Mouse (Mus musculus) regulatory T cell (primary cell): Measurements from ENCODE around the gene Yif1b.

Source experiments
- in situ Hi-C: fragments of 300-600 bp; cut with MboI, MseI; formaldehyde crosslinking; loops from one replicate; pipeline ENCODE4 v1.15.1; 2025; ENCODE audit warnings: high pct_unique_total_duplicates

Yif1b gene

DNA sequence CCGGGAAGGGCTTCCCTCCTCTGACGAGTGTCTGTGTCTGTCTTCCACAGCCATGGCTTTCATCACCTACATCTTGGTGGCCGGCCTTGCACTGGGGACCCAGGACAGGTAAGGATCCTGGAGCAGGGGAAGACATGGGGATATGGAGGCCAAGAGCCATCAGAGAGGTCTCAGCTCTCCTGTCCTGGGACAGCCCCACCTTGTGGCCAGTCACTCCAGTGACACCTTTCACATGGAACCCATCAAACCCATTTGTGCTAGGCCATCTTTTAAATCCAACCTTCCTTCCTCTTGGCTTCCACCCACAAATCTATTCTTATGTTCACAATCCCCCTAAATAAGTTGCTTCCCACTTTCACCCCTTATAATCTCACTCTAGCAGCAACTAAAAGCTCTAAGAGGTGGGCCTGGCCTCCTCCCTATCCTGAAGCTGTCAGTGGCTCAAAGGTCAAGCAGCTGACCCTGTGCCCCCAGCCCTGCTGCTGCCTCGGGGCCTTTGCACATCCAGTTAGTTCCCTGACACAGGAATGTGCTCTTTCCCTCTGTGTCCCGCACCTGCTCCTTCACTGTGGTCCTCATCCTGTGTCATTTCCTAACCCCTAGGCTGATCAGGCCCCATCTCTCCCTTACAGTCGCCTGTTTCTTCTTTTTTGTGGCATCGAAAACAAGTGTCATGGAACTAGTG lies 6.7 kb downstream of the Yif1b start:
- in situ Hi-C loops, result loop anchor here (5.0 kb wide), 1 partner anchor 47 kb away; no protein-coding TSS in a partner anchor

DNA sequence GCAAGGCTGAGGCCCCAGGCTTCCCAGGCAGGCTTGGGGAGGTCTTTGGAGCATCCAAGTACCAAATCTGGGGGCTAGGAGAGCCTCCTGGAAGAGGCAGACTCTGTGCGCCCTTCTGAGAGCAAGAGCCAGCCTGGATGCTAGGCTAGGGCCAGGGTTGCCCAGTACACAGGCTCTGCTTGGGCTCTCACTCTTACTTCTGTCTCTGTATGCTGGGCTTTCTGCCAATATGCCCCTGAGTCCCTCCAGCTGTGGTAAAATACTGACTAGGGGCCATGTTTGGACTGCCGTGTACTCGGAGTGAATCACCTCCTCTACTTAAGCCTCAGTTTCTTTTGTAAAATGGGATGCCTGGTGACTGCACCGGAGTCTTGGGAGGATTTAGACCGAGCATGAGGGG lies 7.9 kb downstream of the Yif1b start:
- in situ Hi-C loops, result no loop called here

DNA sequence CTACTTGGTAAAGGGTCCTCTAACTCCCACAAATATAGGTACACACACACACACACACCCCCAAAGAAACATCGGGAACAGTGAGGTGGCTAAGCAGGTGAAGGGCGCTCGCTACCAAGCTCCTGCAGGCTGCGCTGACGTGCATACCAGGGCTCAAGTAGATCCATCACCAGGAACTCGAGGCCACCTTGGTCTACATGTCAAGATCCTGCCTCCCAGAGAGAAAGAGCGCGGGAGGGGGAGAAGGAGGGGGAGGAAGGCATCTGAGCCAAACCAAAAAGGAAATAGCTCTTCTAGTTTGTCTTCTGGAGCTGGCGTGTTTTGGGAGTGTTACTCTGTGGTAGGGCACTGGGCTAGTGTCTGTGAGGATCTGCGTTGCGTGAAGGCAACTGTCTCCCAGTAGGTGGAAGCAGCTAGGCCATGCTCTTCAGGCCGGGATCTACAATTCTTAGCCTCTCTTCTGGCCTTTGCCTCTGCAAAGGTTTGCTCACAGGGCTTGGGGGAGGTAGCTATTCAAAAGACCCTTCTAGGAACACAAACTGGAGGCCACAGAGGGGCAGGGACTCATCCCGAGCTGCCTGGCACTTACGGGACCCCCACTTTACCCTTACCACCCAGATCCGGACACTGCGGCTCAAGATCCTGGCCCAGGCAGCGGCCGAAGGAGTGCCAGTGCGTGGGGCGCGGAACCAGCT lies 8.6 kb downstream of the Yif1b start:
- in situ Hi-C loops, result no loop called here

DNA sequence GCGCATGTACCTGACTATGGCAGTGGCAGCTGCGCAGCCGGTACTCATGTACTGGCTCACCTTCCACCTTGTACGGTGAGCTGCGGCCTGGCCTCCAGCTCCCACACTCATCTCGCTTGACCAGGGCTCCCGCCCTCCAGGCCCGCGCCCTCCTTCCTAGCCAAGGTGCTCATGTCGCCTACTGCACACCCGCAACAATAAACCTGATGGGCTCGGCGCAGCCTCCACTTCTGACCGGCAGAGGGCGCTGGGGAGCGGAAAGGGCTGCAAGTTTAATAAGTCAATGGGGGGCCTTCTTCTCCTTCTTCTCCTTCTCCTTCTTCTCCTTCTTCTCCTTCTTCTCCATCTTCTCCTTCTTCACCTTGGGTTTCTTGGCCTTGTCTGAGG lies 9.2 kb downstream of the Yif1b start:
- in situ Hi-C loops, result no loop called here

DNA sequence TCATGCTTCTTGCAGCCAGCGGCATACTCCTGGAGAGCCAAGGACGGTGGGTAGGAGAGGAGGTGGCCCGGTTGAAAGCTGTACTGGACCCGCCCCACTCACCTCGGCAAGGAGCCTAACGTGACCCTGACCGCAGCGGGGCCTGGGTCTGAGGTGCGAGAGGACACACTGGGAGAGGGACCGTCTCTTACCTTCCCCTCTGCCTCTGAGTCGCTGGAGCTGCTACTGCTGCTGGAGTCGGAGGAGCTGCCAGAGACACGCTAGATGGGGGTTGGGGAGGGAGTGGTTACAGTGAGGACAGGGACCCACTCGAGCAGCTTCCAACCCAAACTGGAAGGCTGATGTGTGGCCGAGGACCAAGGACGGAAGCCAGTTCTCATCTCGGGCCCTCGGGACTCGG lies 9.6 kb downstream of the Yif1b start:
- in situ Hi-C loops, result no loop called here

DNA sequence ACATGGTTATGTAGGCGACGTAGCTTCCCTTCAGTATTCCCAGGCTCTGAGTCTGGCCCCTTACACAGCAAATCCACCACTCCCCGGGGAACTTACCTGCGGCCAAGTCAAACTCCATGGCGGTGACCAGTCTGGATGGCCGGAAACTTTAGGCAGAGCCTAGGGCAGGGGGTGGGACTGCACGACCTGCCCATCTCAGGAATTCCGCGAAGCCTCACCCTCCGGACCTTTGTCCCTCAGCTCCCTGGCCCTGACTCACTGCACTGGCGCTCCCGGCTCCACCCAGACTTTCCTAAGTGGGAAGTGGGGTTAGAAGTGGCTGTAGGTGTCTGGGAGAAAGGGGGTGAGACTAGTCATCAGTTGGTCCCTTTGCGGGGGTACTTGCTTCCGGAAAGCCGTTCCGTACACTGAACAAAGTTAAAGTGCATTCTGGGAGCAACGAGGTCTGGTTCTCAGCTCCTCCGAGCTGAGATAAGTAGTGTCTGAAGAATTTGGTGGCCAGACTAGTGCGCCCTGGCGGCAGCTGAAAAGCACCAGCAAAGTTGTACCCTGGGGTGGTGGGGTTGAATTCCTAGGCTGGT lies 10.2 kb downstream of the Yif1b start, which contains the start of gene 2200002D01Rik:
TSS of gene 2200002D01Rik (minus strand) at position 206 of the 581 bp plus-strand sequence.
- in situ Hi-C loops, result no loop called here

DNA sequence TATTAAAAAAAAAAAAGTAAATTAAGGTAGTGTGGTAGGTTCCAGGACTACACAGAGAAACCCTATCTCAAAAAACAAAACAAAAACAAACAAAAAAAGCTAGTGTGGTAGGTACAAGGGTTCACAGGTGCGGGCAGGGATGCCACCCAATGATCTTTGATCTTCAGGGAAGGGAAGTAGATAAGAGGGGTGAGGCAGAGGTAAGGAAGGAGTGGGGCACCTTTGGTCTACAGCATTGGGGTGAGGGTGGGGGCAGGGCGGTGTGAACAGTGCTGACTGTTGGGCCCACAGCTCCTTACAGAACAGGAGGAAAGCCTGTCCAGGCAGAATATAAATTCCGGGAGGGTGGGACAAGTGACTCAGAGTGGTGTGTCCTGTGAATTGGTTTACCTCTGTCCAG lies 13.0 kb downstream of the Yif1b start:
- in situ Hi-C loops, result no loop called here

DNA sequence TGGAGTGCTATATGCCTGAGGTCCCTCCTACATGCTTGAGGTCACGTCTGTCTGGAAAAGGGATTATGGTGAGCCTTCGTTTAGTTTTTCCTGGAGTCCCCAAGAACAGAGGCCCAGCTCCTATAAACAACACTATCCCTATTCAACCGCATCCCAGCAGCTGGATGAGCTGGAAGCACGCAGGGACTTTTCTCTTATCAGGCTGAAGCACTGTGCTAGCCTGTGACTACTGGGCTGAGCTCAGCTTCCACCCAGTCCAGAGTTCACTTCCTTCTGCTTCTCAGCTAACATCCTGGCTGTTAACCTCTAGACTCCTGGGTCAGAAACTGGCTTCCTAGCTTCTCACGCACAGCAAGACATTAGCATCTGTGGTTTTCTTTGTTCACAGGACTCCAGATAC lies 15.7 kb downstream of the Yif1b start:
- in situ Hi-C loops, result no loop called here

DNA sequence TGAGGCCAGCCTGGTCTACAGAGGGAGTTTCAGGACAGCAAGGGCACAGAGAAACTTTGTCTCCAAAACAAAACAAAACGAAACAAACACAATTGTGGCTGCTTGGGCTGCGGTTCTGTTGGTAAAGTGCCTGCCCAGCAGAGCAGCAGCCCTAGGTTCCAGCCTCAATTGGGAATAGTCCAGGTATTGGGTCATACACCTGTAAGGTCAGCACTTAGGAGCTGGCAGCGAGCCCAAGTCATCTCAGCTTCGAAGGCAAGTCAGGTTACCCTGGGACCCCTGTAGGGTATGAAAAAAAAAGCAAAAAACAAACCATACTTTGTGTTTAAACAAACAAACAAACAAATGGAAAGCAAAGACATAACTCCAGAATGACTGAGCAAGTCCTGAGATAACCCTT lies 17.7 kb downstream of the Yif1b start:
- in situ Hi-C loops, result no loop called here

DNA sequence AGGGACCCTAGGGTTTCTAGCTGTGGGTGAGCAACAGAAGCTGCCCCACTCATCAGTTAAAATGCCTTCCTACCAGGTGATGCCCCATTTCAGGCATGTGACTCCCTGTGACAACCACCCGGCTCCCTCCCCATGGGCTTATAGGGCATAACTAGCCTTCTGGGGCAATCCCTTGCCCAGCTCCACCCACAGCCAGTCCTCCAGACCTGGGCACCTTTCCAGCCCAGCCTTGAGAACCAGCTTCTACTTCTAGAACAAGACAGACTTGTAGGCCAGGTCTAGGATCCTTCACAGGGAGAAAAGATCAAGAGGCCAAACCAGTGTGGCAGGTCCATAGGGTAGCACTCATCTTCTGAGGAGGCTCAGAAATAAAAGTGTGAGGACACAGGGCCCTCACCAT lies 19.2 kb downstream of the Yif1b start:
- in situ Hi-C loops, result no loop called here

DNA sequence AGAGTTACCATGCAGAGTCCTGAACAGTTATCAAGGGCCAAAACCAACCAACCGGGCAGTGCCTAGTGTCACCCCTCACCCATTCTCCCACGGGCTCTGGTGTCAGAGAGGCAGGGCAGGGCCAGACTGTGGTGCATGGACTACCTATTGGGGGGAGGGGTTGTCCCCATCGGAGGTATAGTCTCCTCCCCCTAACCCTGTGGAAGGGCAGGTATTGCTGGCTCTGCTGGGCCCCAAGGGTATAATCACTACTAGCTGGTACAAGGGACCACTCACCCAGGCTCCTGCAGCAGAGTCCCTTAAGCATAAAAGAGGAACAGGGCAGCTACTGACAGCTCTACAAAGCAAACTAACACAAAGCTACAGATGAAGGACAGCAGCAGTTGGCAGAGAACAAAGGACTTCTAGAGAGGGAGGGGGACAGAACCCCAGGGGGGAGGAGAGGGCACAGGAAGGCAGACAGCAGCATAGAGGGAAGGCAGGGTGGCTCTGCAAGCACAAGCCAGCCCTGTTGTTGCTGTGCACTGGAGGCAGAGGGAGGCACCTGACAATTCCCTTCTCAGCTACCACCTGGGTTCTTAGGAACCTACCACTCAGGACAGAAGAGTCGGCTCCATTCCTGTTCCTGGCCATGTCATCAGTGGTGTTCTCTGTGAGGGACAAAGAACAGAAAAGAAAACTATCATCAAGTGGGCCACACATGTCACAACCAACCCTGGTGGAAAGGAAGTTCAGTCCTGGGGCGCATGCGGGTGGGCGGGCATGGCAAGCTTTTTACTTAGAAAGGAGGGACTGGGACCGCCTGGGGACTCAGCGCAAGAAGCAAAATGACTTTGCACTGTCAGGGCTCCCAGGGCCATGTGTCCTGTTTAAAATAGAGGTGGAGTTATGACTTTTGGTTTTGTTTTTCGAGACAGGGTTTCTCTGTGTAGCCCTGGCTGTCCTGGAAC lies 21.9 kb downstream of the Yif1b start:
- in situ Hi-C loops, result no loop called here

DNA sequence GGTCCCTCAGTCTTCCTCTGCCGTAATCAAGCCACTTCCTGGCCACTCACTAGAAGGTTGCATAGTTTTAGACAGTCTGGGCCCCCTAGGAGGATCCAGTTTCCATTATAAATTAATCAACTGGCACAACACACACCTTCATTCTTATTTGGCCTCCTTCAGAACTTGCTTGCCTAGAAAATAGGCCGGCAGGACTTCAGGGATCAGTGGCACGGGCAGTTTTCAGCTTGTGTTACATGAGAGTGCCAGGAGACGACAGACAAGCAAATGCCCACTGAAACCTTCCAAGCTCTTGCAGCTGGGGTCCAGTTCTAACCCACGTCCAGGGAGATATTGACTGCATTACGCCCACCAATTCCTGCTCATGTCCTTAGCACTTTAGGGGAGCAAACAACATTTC lies 24.0 kb downstream of the Yif1b start:
- in situ Hi-C loops, result no loop called here

DNA sequence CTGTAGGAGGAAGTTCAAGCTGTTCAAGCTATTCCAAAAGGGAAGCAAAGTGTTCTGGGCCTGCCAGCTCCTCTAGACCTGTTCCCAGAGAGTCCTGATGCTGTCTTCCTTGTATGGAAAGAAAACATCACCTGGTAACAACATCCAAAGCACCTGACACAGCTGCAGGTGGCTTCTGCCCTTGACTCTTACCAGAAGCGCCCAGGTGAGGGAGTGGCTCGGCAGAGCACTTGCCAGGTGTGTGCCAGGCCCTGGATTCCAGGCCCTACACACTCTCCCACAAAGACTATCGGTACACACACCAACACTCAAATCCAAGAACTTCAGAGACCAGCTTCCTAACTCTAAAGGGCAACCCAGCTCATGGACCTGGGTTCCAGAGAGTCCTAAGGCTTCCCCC lies 25.7 kb downstream of the Yif1b start:
- in situ Hi-C loops, result no loop called here

DNA sequence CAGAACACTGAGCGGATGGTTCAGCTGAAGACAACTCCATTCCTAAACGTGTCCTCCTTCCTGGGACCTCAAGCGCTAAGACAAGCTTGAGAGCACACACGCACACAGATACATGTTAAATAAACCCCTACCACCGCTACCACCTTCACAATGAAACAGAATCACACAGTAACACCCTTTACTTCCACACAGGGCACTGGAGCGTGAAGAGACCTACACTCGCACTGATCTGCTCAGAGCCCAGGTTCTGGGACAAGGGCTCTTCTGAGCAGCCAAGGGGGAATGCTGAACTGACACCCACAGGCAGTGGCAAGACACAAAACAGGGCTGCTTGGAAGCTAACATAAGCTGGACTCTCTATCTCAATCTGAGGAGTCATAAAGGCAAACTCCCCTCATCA lies 27.5 kb downstream of the Yif1b start:
- in situ Hi-C loops, result no loop called here

DNA sequence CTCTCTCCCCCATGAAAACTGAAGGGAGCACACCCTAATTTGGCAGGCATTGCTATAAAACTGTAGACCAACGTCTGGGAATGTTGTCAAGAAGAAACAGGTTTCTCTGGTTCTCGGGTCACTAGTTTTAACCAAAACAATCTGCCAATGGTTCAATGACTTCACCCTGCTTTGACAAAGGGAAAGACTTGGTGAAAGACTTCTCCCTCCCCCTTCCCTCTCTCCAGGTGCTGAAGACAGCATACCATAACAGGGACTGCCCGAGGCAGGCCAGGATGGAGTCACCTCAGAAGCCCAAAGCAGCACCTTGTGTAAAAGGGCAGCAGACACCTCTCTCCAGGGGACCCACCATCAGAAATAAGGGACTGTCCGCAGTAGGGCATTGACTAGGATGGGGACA lies 28.8 kb downstream of the Yif1b start:
- in situ Hi-C loops, result no loop called here

DNA sequence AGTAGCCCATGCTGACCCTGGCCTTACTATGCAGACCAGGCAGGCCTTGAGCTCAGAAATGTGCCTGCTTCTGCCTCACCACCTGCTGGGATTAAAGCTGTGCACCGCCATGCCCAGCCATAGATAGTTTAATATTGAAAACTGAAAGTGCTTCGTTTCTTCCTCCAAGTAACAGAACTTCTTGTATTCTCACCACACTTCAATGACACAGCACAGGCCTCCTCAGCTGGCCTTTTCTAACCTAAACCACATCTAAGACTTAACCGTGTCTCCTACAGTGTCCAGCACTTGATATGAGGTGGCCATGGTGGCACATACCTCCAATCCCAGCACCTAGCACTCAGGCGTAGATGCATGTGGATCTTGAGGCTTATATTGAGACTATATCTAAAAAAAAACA lies 32.3 kb downstream of the Yif1b start:
- in situ Hi-C loops, result no loop called here

DNA sequence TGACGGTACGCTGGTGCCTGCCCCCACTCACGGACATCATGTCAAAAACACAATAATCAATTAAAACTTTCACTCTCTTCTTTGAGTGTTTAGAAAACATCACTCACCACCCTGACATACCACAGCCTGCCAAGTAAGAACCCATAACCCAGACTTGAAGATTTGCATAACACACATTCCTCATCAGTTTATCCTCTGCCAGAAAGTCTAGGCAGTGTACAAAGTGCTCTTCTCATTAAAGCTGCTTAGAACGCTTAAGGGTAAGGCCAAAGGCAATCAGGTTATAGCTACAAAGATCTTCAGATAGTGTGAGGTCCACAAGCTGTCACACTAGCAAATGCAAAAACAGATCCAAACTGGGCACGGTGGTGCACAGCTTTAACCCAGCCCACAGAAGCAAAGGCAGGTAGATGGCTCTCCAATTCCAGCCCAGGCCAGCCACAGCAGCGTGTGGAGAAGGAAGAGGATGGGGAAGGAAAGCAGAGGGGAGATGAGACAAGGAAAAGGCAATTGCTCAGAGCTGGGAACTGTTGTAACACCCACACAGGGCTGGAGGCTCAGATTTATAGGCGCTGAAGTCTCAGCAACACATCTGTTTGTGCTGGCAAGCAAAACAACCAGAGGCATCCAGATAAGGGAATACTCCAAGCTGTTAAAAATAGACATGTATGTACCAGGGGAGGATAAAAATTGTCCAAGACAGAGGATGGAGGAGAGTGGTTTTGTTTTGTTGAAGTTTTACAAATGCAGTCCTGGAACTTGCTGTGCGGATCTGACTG lies 33.7 kb downstream of the Yif1b start:
- in situ Hi-C loops, result no loop called here

DNA sequence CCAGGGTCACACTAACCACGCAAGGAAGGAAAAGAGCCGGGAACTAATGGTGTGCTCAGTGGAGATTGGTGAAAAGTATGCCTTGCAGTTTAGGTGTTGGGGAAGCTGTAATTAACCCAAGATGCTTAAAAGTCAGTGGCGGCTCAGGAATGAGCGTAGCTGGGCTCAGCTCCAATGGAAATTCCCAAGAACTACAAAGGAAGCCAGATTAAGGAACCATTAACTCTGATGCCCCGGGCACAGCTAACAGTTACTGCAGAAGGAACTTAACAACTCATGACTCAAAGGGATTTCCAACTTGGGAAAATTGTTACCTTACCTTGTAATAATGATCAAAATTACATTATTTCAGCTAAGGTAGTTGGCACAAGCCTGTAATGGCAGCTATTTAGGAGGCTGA lies 38.6 kb downstream of the Yif1b start:
- in situ Hi-C loops, result no loop called here

DNA sequence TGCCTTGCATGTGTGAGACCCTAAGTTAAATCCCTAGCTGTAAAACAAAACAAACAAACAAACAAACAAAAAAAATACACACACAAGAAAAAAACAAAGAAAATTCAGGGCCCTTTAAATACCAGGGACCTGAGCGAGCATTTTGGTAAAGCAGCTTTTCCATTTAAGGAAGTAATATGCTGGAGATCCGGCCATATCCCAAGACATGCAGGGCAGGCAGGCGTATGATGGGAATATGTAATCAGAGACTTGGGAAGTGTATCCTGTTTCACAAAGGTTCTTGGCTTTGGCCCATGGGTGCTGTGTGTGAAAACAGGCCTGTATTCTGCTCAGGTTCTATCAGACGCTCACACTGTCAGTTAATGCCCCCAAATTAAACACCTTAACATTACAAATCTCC lies 39.4 kb downstream of the Yif1b start:
- in situ Hi-C loops, result no loop called here

DNA sequence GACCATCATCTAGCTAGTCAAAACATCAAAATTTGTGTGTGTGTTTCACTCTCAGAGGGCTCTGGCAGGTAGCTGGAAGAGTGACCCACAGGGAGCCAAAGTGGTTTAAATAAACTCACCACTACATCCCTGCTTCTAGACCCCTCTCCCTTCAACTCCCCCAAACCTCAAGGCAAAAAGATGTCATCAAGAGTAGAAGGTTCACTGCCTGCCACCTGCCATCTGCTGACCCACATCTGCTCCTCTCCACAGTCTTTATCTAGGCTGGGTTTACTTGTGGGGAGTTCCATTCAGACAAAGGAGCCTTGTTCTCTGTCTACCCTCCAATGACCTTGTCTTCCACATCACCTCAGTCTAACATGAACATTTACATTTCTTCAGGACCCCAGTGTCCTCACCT lies 41.1 kb downstream of the Yif1b start:
- in situ Hi-C loops, result no loop called here

DNA sequence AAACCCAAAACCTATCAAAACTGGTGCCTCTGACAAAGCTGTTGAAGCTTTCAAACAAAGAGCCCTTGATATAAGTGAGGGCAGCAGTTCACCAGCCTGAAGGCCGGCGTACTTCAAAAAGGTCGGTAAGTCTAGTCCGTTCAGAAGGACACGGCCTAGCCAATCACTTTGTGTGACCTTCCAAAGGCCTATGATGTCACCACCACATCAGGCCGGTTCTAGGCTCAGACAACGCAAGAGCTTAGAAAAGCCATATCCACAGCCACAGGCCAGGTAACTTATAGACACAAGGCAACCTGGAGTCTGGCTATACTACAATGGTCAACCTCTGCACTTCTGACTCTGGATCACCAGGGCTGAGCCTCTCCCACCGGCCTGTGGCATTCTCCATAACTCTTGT lies 41.8 kb downstream of the Yif1b start:
- in situ Hi-C loops, result no loop called here
